Mouse (Mus musculus) heart, embryonic 15.5 days (tissue): ENCODE results near the gene Xbp1. TPM values are rescaled to one million over a fixed set of nuclear protein-coding genes. Genes with fewer than 3 reads are reported as not detected.

Experiments
- ATAC-seq: fragments of 200-750 bp; cut with Nextera tagmentation; replicated peaks from 2 replicates; pipeline ENCODE4 v1.8.0; 2017; ENCODE audit warnings: low read depth, moderate TSS enrichment; ENCODE audit not compliant: insufficient number of reproducible peaks, insufficient read depth, low FRiP score
- H3K27ac ChIP-seq: fragments of 300-500 bp; sonication (generic); 2 replicates; pipeline ENCODE4 v1.5.1; 2015; ENCODE audit warnings: mild to moderate bottlenecking, inconsistent platforms
- H3K27me3 ChIP-seq: fragments of 300-500 bp; sonication (generic); 2 replicates; pipeline ENCODE4 v1.6.1; 2015; ENCODE audit warnings: inconsistent platforms
- H3K36me3 ChIP-seq: fragments of 300-500 bp; sonication (generic); 2 replicates; pipeline ENCODE4 v1.6.1; 2015; ENCODE audit warnings: mild to moderate bottlenecking, inconsistent platforms
- H3K4me1 ChIP-seq: fragments of 300-500 bp; sonication (generic); replicated peaks from 2 replicates; pipeline ENCODE4 v1.6.1; 2015; ENCODE audit warnings: inconsistent platforms
- H3K4me2 ChIP-seq: fragments of 300-500 bp; sonication (generic); 2 replicates; pipeline ENCODE4 v1.6.1; 2015; ENCODE audit warnings: inconsistent platforms, mild to moderate bottlenecking, moderate library complexity
- H3K4me3 ChIP-seq: fragments of 300-500 bp; sonication (generic); 2 replicates; pipeline ENCODE4 v1.5.1; 2015; ENCODE audit warnings: mild to moderate bottlenecking, inconsistent platforms
- H3K9ac ChIP-seq: fragments of 300-500 bp; sonication (generic); 2 replicates; pipeline ENCODE4 v1.6.1; 2015; ENCODE audit warnings: mild to moderate bottlenecking, inconsistent platforms
- H3K9me3 ChIP-seq: fragments of 300-500 bp; sonication (generic); replicated peaks from 2 replicates; pipeline ENCODE4 v1.6.1; 2016; ENCODE audit warnings: inconsistent platforms
- WGBS: fragments of 180-500 bp; shearing (Covaris S2); methylation state at CpG from one replicate; pipeline ENCODE4 v1.1.7; 2015; ENCODE audit warnings: mixed read lengths; 5-methylcytosine and 5-hydroxymethylcytosine counted together
- polyA plus RNA-seq: library from polyadenylated mRNA; unstranded; fragments of >200 nt; fragmentation: Nextera tagmentation; extraction: Ambion mirVana; gene quantifications from 2 replicates; pipeline ENCODE4 v1.2.1, GENCODE M21; 2015

Xbp1 gene
- polyA plus RNA-seq, 1 experiment from 2014 or later = 124 TPM

- H3K27ac ChIP-seq = no peak overlapping the region
- H3K36me3 ChIP-seq = no peaks in the 10 kb centered on the region
- no peak overlapping the region for H3K9ac ChIP-seq
- no peaks in the 10 kb centered on the region for H3K9me3 ChIP-seq
- H3K4me1 ChIP-seq = no peaks in the 10 kb centered on the region
- no peak overlapping the region for H3K4me2 ChIP-seq
- no peaks in the 10 kb centered on the region for H3K27me3 ChIP-seq
- H3K4me3 ChIP-seq = no peak overlapping the region
- 62% methylated on average over 1 of the region's 1 CpGs for WGBS
- ATAC-seq = no peak
These were observed 31.5 kb downstream of the Xbp1 start for GRCm38 (mm10) chr11:5551931-5552330.

GRCm38 (mm10) chr11:5560273-5560672, 39.8 kb downstream of the Xbp1 start:
- WGBS = 58% methylated on average over 3 of the region's 3 CpGs
- Histone ChIP-seq H3K27ac (no peak overlapping the region), H3K4me2 (no peak overlapping the region)

GRCm38 (mm10) chr11:5562625-5563268, 42.3 kb downstream of the Xbp1 start:
- Histone ChIP-seq H3K9ac (no peak overlapping the region), H3K36me3 (no peaks in the 10 kb centered on the region), H3K9me3 (no peaks in the 10 kb centered on the region), H3K4me3 (no peak overlapping the region), H3K27ac (no peak overlapping the region), H3K4me2 (no peak overlapping the region), H3K27me3 (no peaks in the 10 kb centered on the region), H3K4me1 (peaks cover 4% of the 10 kb centered on the region)
- 25% methylated on average over 9 of the region's 9 CpGs for WGBS
- peak; percentile 67; the same call in 1 of the 2 replicates for ATAC-seq

More at GRCm38 (mm10) chr11:5560273-5560672, 39.8 kb downstream of the Xbp1 start:
- Histone ChIP-seq H3K9me3 (no peaks in the 10 kb centered on the region), H3K4me1 (peaks cover 4% of the 10 kb centered on the region), H3K27me3 (no peaks in the 10 kb centered on the region), H3K4me3 (no peak overlapping the region), H3K36me3 (no peaks in the 10 kb centered on the region), H3K9ac (no peak overlapping the region)
- no peak for ATAC-seq

GRCm38 (mm10) chr11:5563898-5564297, 43.4 kb downstream of the Xbp1 start:
- H3K4me1 ChIP-seq = no peaks in the 10 kb centered on the region
- no peaks in the 10 kb centered on the region for H3K36me3 ChIP-seq
- 63% methylated on average over 6 of the region's 6 CpGs for WGBS
- ATAC-seq = no peak
- no peak overlapping the region for H3K4me3 ChIP-seq
- no peak overlapping the region for H3K9ac ChIP-seq
- H3K27me3 ChIP-seq = no peaks in the 10 kb centered on the region
- no peak overlapping the region for H3K27ac ChIP-seq
- no peaks in the 10 kb centered on the region for H3K9me3 ChIP-seq
- no peak overlapping the region for H3K4me2 ChIP-seq

GRCm38 (mm10) chr11:5565596-5565995, 45.1 kb downstream of the Xbp1 start:
- no peak overlapping the region for H3K4me2 ChIP-seq
- ATAC-seq = no peak
- H3K4me1 ChIP-seq = no peaks in the 10 kb centered on the region
- no peaks in the 10 kb centered on the region for H3K36me3 ChIP-seq
- no peak overlapping the region for H3K27ac ChIP-seq
- no peak overlapping the region for H3K4me3 ChIP-seq
- no peak overlapping the region for H3K9ac ChIP-seq
- no peaks in the 10 kb centered on the region for H3K27me3 ChIP-seq
- H3K9me3 ChIP-seq = no peaks in the 10 kb centered on the region
- WGBS = 90% methylated on average over 3 of the region's 3 CpGs

- no peaks in the 10 kb centered on the region for H3K36me3 ChIP-seq
- H3K9me3 ChIP-seq = no peaks in the 10 kb centered on the region
- H3K4me3 ChIP-seq = no peak overlapping the region
- no peak for ATAC-seq
- H3K9ac ChIP-seq = no peak overlapping the region
- 46% methylated on average over 2 of the region's 2 CpGs for WGBS
- H3K4me1 ChIP-seq = no peaks in the 10 kb centered on the region
- no peaks in the 10 kb centered on the region for H3K27me3 ChIP-seq
- no peak overlapping the region for H3K4me2 ChIP-seq
- no peak overlapping the region for H3K27ac ChIP-seq
These were observed 46.0 kb downstream of the Xbp1 start for GRCm38 (mm10) chr11:5566506-5566905.

- H3K4me3 ChIP-seq = no peak overlapping the region
- H3K4me1 ChIP-seq = no peaks in the 10 kb centered on the region
- no peak overlapping the region for H3K27ac ChIP-seq
- no peaks in the 10 kb centered on the region for H3K27me3 ChIP-seq
- no peak overlapping the region for H3K9ac ChIP-seq
- H3K4me2 ChIP-seq = no peak overlapping the region
- no peaks in the 10 kb centered on the region for H3K36me3 ChIP-seq
- ATAC-seq = no peak
- H3K9me3 ChIP-seq = no peaks in the 10 kb centered on the region
- 92% methylated on average over 6 of the region's 6 CpGs for WGBS
These were observed 47.2 kb downstream of the Xbp1 start for GRCm38 (mm10) chr11:5567654-5568053.

GRCm38 (mm10) chr11:5568082-5568481, 47.6 kb downstream of the Xbp1 start:
- Histone ChIP-seq H3K9ac (no peak overlapping the region), H3K4me1 (no peaks in the 10 kb centered on the region), H3K27me3 (no peaks in the 10 kb centered on the region), H3K27ac (no peak overlapping the region), H3K36me3 (no peaks in the 10 kb centered on the region), H3K4me2 (no peak overlapping the region), H3K4me3 (no peak overlapping the region), H3K9me3 (no peaks in the 10 kb centered on the region)
- 88% methylated on average over 5 of the region's 5 CpGs for WGBS
- ATAC-seq = no peak

GRCm38 (mm10) chr11:5569474-5569873, 49.0 kb downstream of the Xbp1 start, which contains the start of gene Ankrd36:
Gene Ankrd36 (plus strand): TSS chr11:5569684.
- no peaks in the 10 kb centered on the region for H3K27me3 ChIP-seq
- no peaks in the 10 kb centered on the region for H3K9me3 ChIP-seq
- no peak for ATAC-seq
- H3K4me1 ChIP-seq = no peaks in the 10 kb centered on the region
- no peaks in the 10 kb centered on the region for H3K36me3 ChIP-seq
- H3K27ac ChIP-seq = no peak within 1 kb of the TSS
- H3K4me2 ChIP-seq = no peak within 1 kb of the TSS
- no peak within 1 kb of the TSS for H3K9ac ChIP-seq
- 82% methylated on average over 12 of the region's 12 CpGs for WGBS
- no peak within 1 kb of the TSS for H3K4me3 ChIP-seq

GRCm38 (mm10) chr11:5571856-5572255, 51.4 kb downstream of the Xbp1 start:
- Histone ChIP-seq H3K27me3 (no peaks in the 10 kb centered on the region), H3K36me3 (no peaks in the 10 kb centered on the region), H3K4me2 (no peak overlapping the region), H3K27ac (no peak overlapping the region), H3K4me1 (no peaks in the 10 kb centered on the region), H3K4me3 (no peak overlapping the region), H3K9ac (no peak overlapping the region), H3K9me3 (no peaks in the 10 kb centered on the region)
- no peak for ATAC-seq
- WGBS = 75% methylated on average over 4 of the region's 4 CpGs

GRCm38 (mm10) chr11:5573821-5574220, 53.4 kb downstream of the Xbp1 start:
- no peak for ATAC-seq
- H3K9me3 ChIP-seq = no peaks in the 10 kb centered on the region
- no peak overlapping the region for H3K27ac ChIP-seq
- H3K4me3 ChIP-seq = no peak overlapping the region
- 46% methylated on average over 2 of the region's 2 CpGs for WGBS
- H3K4me2 ChIP-seq = no peak overlapping the region
- no peaks in the 10 kb centered on the region for H3K36me3 ChIP-seq
- H3K27me3 ChIP-seq = no peaks in the 10 kb centered on the region
- H3K9ac ChIP-seq = no peak overlapping the region
- H3K4me1 ChIP-seq = no peaks in the 10 kb centered on the region

- Histone ChIP-seq H3K9me3 (no peaks in the 10 kb centered on the region), H3K27me3 (no peaks in the 10 kb centered on the region), H3K4me3 (no peak overlapping the region), H3K9ac (no peak overlapping the region), H3K4me2 (no peak overlapping the region), H3K36me3 (no peaks in the 10 kb centered on the region), H3K27ac (no peak overlapping the region), H3K4me1 (no peaks in the 10 kb centered on the region)
- ATAC-seq = no peak
- 42% methylated on average over 6 of the region's 6 CpGs for WGBS
These were observed 54.6 kb downstream of the Xbp1 start for GRCm38 (mm10) chr11:5575046-5575445.
